Mouse (Mus musculus): Measurements from ENCODE around the gene Il16. TPM values are rescaled to one million over a fixed set of nuclear protein-coding genes. Genes with fewer than 3 reads are reported as not detected.

Il16 gene
- polyA plus RNA-seq, 1 experiment from 2014 or later = 1.1 TPM

DNA sequence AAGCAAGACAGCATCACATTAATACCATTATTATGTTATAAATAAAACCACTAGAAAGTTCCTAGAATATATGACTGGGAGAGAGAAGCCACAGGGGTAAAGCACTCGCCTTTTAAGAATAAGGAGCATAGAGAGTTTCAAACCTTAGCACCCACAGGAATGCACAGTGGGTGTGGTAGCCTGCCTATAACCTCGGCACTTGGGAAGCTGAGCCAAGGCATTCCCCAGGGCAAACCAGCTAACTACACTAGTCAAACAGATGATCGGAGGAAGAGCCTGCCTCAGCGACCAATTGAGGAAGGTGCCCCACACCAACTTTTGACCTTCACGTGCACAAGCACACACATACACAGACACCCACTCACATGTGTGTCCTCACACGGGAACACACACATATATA, 14.2 kb downstream of the Il16 start:
- H3K9me3 ChIP-seq (ENCODE audit: control insufficient read depth, low read length) = no peaks in the 10 kb centered on the region
- no peak for ATAC-seq (ENCODE audit: low FRiP score)

DNA sequence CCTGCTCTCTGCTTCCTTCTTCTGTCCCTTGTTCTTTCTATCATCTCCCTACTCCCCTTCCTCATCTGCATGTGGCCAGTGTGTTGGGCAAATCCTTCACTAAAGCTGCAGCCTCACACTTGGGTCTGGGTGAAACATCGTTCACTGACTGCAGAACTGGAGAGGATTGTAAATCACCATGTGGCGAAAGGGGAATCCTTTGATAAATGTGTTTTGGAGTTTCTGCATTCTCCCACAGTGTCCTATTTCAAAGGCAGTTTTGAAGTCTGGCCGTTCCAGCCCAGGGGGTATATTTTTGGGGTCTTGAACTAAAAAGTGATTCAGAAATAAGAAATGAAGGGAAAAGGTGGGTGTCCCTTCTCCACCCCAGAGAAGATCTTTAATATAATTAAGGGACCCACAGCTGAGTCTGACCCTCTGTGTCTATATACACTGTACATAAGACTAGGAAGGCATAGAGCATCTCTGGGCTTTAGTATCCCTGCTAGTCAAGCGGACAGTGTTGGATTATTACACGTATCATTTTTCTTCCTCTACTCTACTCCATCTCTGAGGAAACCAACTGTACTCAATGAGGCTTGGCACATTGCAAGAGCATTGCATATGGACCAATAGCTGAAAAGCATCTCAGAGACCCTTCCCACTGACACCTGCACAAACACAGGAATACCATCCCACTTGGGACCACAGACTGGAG, 18.4 kb downstream of the Il16 start:
- Histone ChIP-seq H3K4me3 (ENCODE audit: low read depth, low read length) (no peak overlapping the region), H3K4me2 (no peak overlapping the region), H3K27ac (ENCODE audit: low read depth, low read length) (no peak overlapping the region), H3K4me1 (ENCODE audit: control insufficient read depth, insufficient read depth, low read length) (no peaks in the 10 kb centered on the region), H3K27me3 (ENCODE audit: control insufficient read depth, insufficient read depth, low read length) (no peaks in the 10 kb centered on the region), H3K36me3 (ENCODE audit: control insufficient read depth, insufficient read depth, low read length) (no peaks in the 10 kb centered on the region), H3K9ac (ENCODE audit: low read length) (no peak overlapping the region), H3K9me3 (ENCODE audit: control insufficient read depth, low read length) (no peaks in the 10 kb centered on the region)
- ATAC-seq (ENCODE audit: low FRiP score) (no peak), DNase-seq (ENCODE audit: low spot score, missing footprints) (no peak)
- WGBS = 80% methylated on average over 5 of the region's 5 CpGs

More for the DNA sequence above, 14.2 kb downstream of the Il16 start:
- Histone ChIP-seq H3K27me3 (ENCODE audit: control insufficient read depth, insufficient read depth, low read length) (no peaks in the 10 kb centered on the region), H3K4me3 (ENCODE audit: low read depth, low read length) (no peak overlapping the region), H3K4me2 (no peak overlapping the region), H3K9ac (ENCODE audit: low read length) (no peak overlapping the region), H3K4me1 (ENCODE audit: control insufficient read depth, insufficient read depth, low read length) (no peaks in the 10 kb centered on the region), H3K27ac (ENCODE audit: low read depth, low read length) (no peak overlapping the region), H3K36me3 (ENCODE audit: control insufficient read depth, insufficient read depth, low read length) (no peaks in the 10 kb centered on the region)
- 82% methylated on average over 6 of the region's 6 CpGs for WGBS
- DNase-seq (ENCODE audit: low spot score, missing footprints) = peak; percentile 39

DNA sequence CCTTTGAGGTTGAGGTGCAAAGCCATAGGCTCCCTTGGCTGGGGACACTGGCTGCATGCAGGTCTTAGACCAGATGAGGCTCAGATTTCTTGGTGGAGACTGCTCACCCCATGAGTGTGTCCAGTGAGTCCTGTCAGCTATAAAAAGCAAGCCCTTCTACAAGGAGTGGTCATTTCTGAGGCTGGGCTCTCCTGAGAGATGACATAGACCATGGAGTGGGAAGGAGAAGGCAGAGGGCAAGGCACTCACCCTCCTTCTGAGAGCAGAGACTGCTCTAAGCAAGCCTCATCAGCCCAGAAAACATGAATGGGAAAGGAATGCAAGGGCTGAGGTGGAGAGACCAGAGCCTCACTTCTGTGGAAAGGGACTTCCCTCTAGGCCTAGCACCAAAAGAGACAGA, 19.7 kb downstream of the Il16 start:
- no peaks in the 10 kb centered on the region for H3K27me3 ChIP-seq (ENCODE audit: control insufficient read depth, insufficient read depth, low read length)
- H3K36me3 ChIP-seq (ENCODE audit: control insufficient read depth, insufficient read depth, low read length) = no peaks in the 10 kb centered on the region
- DNase-seq (ENCODE audit: low spot score, missing footprints) = peak; percentile 61
- no peak overlapping the region for H3K4me3 ChIP-seq (ENCODE audit: low read depth, low read length)
- no peak for ATAC-seq (ENCODE audit: low FRiP score)
- no peak overlapping the region for H3K4me2 ChIP-seq
- no peak overlapping the region for H3K27ac ChIP-seq (ENCODE audit: low read depth, low read length)
- no peaks in the 10 kb centered on the region for H3K4me1 ChIP-seq (ENCODE audit: control insufficient read depth, insufficient read depth, low read length)
- no peaks in the 10 kb centered on the region for H3K9me3 ChIP-seq (ENCODE audit: control insufficient read depth, low read length)
- no peak overlapping the region for H3K9ac ChIP-seq (ENCODE audit: low read length)

DNA sequence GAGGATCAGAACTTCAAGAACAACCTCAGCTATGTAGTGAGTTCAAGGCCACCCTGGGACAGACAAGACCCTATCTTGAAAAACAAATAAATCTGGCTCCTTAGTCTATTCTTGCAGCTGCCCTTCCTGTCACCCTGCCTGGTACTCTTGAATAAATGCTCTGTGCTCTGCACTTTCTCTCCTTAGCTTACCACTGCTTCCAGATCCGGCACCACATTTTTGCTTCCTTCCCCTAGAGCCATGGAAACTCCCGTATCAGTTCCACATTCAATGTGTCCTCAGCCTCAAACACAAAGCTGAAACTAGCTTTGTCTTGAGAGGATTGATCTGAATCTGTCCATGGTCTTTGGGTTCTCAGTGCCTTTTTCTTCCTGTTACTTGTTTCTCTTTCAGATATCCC, 21.0 kb downstream of the Il16 start:
- Histone ChIP-seq H3K27me3 (ENCODE audit: control insufficient read depth, insufficient read depth, low read length) (no peaks in the 10 kb centered on the region), H3K9me3 (ENCODE audit: control insufficient read depth, low read length) (no peaks in the 10 kb centered on the region), H3K4me3 (ENCODE audit: low read depth, low read length) (no peak overlapping the region), H3K9ac (ENCODE audit: low read length) (no peak overlapping the region), H3K27ac (ENCODE audit: low read depth, low read length) (no peak overlapping the region), H3K4me1 (ENCODE audit: control insufficient read depth, insufficient read depth, low read length) (no peaks in the 10 kb centered on the region), H3K4me2 (no peak overlapping the region), H3K36me3 (ENCODE audit: control insufficient read depth, insufficient read depth, low read length) (no peaks in the 10 kb centered on the region)
- no peak for ATAC-seq (ENCODE audit: low FRiP score)
- WGBS = 74% methylated on average over 2 of the region's 2 CpGs
- peak; percentile 75 for DNase-seq (ENCODE audit: low spot score, missing footprints)

DNA sequence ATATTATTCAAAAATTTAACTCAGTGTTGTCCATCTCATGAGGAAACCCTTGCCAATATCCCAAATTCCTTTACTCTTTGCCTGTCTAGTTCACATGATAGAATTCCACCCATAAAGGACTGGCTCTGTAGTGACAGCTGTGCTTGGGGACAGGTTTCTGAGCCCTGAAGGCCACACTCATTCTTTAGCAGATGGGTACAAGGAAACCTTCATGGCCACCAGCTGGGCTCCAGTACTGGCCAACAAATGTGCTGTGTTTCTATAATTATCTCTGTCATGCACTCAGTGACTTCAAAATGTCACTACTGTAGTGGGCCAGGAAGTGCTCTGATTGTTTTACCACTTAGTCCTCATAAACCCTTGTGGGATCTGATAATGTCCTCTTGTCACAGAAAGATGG, 21.6 kb downstream of the Il16 start:
- H3K27me3 ChIP-seq (ENCODE audit: control insufficient read depth, insufficient read depth, low read length) = no peaks in the 10 kb centered on the region
- ATAC-seq (ENCODE audit: low FRiP score) (no peak), DNase-seq (ENCODE audit: low spot score, missing footprints) (no peak)
- no peaks in the 10 kb centered on the region for H3K9me3 ChIP-seq (ENCODE audit: control insufficient read depth, low read length)
- no peak overlapping the region for H3K4me2 ChIP-seq
- H3K4me3 ChIP-seq (ENCODE audit: low read depth, low read length) = no peak overlapping the region
- no peaks in the 10 kb centered on the region for H3K36me3 ChIP-seq (ENCODE audit: control insufficient read depth, insufficient read depth, low read length)
- H3K9ac ChIP-seq (ENCODE audit: low read length) = no peak overlapping the region
- H3K27ac ChIP-seq (ENCODE audit: low read depth, low read length) = no peak overlapping the region
- H3K4me1 ChIP-seq (ENCODE audit: control insufficient read depth, insufficient read depth, low read length) = no peaks in the 10 kb centered on the region

DNA sequence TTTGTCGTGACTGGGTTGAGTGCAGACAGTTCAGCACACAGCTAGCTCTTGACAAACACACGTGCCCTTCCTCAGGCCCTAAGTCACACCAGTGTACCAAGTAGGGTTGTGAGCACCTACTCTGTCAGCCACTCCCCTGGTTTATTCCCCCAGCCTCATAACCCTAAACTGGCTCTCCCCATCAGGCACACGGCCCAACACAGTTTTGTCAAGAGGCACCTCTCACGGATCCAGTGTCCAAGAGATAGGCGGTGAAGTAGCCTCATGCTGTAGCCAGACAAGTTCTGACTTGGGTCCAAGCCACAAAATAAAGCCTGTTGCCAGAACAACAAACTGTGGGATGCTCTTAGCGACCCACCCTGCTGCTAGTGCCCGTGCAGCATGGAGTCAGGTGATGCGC, 22.3 kb downstream of the Il16 start:
- Histone ChIP-seq H3K9me3 (ENCODE audit: control insufficient read depth, low read length) (no peaks in the 10 kb centered on the region), H3K9ac (ENCODE audit: low read length) (no peak overlapping the region), H3K27ac (ENCODE audit: low read depth, low read length) (no peak overlapping the region), H3K4me2 (no peak overlapping the region), H3K27me3 (ENCODE audit: control insufficient read depth, insufficient read depth, low read length) (no peaks in the 10 kb centered on the region), H3K4me3 (ENCODE audit: low read depth, low read length) (no peak overlapping the region), H3K4me1 (ENCODE audit: control insufficient read depth, insufficient read depth, low read length) (no peaks in the 10 kb centered on the region), H3K36me3 (ENCODE audit: control insufficient read depth, insufficient read depth, low read length) (no peaks in the 10 kb centered on the region)
- ATAC-seq (ENCODE audit: low FRiP score) (no peak), DNase-seq (ENCODE audit: low spot score, missing footprints) (no peak)
- WGBS = 86% methylated on average over 8 of the region's 8 CpGs

DNA sequence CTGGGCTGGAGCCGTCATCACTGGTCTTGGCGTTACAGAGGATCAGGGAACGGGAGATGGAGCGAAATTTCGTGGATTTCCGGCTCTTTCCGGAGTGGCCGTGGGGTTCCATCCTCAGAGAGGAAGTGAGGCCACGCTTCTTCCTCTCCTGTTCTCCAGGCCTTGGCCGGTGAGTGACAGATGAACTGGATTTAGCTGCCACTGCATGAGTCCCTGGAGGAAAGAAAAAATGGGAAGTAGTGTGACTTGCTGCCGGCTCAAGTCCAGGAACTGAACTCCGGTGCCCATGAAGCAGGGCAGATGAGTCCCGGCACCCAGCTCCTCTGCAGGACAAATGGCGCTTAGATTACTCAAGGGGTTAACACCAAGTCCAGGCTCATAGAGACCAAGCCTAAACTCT, 23.0 kb downstream of the Il16 start:
- Histone ChIP-seq H3K4me1 (ENCODE audit: control insufficient read depth, insufficient read depth, low read length) (no peaks in the 10 kb centered on the region), H3K36me3 (ENCODE audit: control insufficient read depth, insufficient read depth, low read length) (no peaks in the 10 kb centered on the region), H3K4me3 (ENCODE audit: low read depth, low read length) (no peak overlapping the region), H3K9me3 (ENCODE audit: control insufficient read depth, low read length) (no peaks in the 10 kb centered on the region), H3K27ac (ENCODE audit: low read depth, low read length) (no peak overlapping the region), H3K4me2 (no peak overlapping the region), H3K27me3 (ENCODE audit: control insufficient read depth, insufficient read depth, low read length) (no peaks in the 10 kb centered on the region), H3K9ac (ENCODE audit: low read length) (no peak overlapping the region)
- no peak for ATAC-seq (ENCODE audit: low FRiP score)
- DNase-seq (ENCODE audit: low spot score, missing footprints) = peak; percentile 21
- 93% methylated on average over 14 of the region's 14 CpGs for WGBS

DNA sequence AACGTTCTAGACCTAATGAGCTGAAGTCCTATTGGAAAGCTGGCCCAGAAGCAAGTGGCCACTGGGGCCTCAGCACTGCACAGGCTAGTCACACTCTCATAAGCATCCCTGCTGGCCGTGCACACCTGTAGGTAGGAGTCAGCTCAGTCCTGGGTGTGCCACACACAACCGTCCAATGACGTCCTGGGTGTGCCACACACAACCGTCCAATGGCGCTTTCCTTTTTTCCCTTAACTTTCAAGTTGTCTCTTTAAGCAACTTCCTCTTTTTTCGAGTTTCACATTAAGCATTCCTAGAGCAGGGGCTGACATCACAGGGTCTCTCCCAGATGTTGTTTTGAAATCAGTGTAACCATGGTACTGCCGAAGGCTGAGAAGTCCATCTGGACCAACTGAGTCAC, 25.3 kb downstream of the Il16 start:
- Histone ChIP-seq H3K9me3 (ENCODE audit: control insufficient read depth, low read length) (peaks cover 2% of the 10 kb centered on the region; the same call in 1 of the 2 replicates), H3K4me3 (ENCODE audit: low read depth, low read length) (no peak overlapping the region), H3K36me3 (ENCODE audit: control insufficient read depth, insufficient read depth, low read length) (no peaks in the 10 kb centered on the region), H3K27me3 (ENCODE audit: control insufficient read depth, insufficient read depth, low read length) (no peaks in the 10 kb centered on the region), H3K4me1 (ENCODE audit: control insufficient read depth, insufficient read depth, low read length) (no peaks in the 10 kb centered on the region), H3K27ac (ENCODE audit: low read depth, low read length) (no peak overlapping the region), H3K9ac (ENCODE audit: low read length) (no peak overlapping the region), H3K4me2 (no peak overlapping the region)
- ATAC-seq (ENCODE audit: low FRiP score) (no peak), DNase-seq (ENCODE audit: low spot score, missing footprints) (peak; percentile 23)
- 87% methylated on average over 8 of the region's 8 CpGs for WGBS

DNA sequence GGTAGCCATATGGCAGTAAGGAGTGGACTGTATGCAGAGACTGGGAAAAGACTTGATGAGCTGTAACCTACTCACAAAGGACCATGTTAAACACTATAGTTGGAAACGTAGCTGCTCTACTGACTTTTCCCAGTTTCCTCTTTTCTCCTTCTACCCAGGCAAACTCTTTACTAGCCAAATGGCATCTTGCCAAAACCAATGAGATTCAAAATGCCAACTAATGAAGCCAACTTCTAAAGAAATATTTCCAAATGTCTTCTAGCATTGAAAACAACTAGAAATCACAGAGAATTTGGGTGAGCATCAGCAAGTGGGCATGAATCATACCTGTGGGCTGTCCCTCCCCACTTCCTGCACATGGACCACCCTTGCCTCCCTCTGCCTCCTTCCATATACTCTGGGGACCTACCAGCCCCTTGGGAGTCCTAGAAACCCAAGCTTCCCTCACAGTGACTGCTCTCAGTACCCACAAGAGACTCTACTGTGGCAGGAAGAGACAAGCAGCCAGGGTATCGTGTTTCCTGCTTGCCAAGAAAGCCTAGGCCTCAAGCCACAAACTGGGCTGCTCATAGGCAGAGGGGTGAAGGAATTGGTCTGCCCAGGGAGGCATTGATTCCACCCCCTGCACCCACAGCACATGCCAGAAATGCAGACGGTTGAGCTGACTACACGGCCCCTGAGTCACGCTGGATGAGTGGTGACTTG, 28.4 kb downstream of the Il16 start:
- Histone ChIP-seq H3K27me3 (ENCODE audit: control insufficient read depth, insufficient read depth, low read length) (no peaks in the 10 kb centered on the region), H3K4me2 (no peak overlapping the region), H3K9me3 (ENCODE audit: control insufficient read depth, low read length) (peaks cover 2% of the 10 kb centered on the region; the same call in 1 of the 2 replicates), H3K4me3 (ENCODE audit: low read depth, low read length) (no peak overlapping the region), H3K4me1 (ENCODE audit: control insufficient read depth, insufficient read depth, low read length) (no peaks in the 10 kb centered on the region), H3K27ac (ENCODE audit: low read depth, low read length) (no peak overlapping the region), H3K9ac (ENCODE audit: low read length) (no peak overlapping the region), H3K36me3 (ENCODE audit: control insufficient read depth, insufficient read depth, low read length) (no peaks in the 10 kb centered on the region)
- DNase-seq (ENCODE audit: low spot score, missing footprints) = peak; percentile 62
- ATAC-seq (ENCODE audit: low FRiP score) = no peak
- 69% methylated on average over 5 of the region's 5 CpGs for WGBS

Measured in midbrain, embryonic 11.5 days (tissue).